Mouse (Mus musculus) brown adipose tissue, adult 24 weeks (tissue): ENCODE measurements around the gene Rnf141. TPM values are rescaled to one million over a fixed set of nuclear protein-coding genes. Genes with fewer than 3 reads are reported as not detected.

Experiments
- H3K27ac ChIP-seq: fragments of 200-500 bp; replicated peaks from 2 replicates; pipeline ENCODE4 v1.5.1; 2012; ENCODE audit warnings: low read depth, mild to moderate bottlenecking, low read length
- H3K4me1 ChIP-seq: fragments of 200-500 bp; 2 replicates; pipeline ENCODE4 v1.6.1; 2012; ENCODE audit warnings: low read length, mixed read lengths; ENCODE audit not compliant: control insufficient read depth, insufficient read depth, insufficient read length
- H3K4me3 ChIP-seq: fragments of 200-500 bp; 2 replicates; pipeline ENCODE4 v1.5.1; 2012; ENCODE audit warnings: low read depth, mild to moderate bottlenecking, low read length, moderate library complexity; ENCODE audit not compliant: insufficient read depth
- polyA plus RNA-seq: library from polyadenylated mRNA; stranded (reverse); fragments of >200 nt; gene quantifications from 2 replicates; pipeline ENCODE4 v1.2.4, GENCODE M21; 2012; ENCODE audit not compliant: missing spikeins, insufficient read depth, insufficient read length

Rnf141 gene
- polyA plus RNA-seq, 1 experiment: 35.2 TPM

DNA sequence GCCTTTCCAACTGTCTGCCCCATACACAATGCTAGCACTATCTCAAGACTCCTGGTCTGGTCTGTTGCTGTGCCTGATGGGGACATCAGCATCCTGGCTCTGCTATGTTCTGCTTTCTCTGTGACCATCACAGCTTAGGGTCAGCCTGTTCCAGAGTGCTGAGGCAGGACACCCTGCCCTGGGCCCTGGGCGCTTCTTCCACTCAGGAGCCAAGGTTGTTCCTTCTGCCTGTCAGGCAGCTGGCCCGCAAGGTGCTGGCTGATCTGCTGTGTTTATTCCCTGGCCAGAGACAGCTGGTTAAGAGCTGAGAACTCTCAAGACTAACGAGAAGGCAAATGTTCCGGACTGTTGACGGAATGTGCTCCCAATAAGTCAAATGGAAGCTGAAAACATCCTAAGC lies 52.1 kb downstream of the Rnf141 start:
- no peak overlapping the region for H3K4me3 ChIP-seq
- H3K27ac ChIP-seq: no peak overlapping the region
- H3K4me1 ChIP-seq: peaks cover 11% of the 10 kb centered on the region; the same call in 1 of the 2 replicates

DNA sequence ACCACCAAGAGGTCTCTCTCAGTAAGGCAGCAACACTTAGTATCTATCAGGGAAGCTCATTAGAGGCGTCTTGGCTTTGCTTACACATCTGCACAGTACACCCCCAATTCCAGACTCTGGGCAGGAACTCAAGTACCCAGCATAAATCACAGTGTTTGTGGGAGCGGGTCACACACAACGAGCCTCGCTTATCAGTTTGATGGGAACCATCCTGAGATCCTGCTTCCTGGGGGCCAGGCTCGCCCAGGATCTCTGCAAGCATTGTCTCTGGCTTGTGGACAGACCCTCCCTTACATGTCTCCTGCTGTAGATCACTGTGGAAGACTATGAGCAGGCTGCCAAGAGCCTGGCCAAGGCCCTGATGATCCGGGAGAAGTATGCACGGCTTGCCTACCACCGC lies 53.4 kb downstream of the Rnf141 start:
- Histone ChIP-seq H3K4me1 (peaks cover 24% of the 10 kb centered on the region), H3K4me3 (no peak overlapping the region), H3K27ac (no peak overlapping the region)

DNA sequence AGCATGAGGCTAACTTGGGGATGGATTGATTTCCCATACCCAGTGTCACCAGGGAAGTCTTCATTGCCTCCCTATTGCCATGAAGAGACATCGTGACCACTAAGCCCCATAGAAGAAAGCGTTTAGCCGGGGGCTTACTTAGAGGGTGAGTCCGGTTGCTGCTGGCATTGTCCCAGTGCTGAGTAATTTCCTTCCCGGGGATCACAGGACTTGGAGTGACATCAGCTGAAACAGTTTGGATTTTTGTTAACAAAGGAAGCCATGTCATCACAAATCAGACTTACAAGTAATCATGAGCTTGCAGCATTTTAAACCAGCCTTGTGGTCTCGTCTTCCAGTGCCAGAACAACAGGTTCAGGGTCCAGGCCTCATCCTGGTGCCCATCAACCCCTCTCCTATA lies 56.9 kb downstream of the Rnf141 start:
- peak overlapping the region; percentile 88 for H3K27ac ChIP-seq
- no peak overlapping the region for H3K4me3 ChIP-seq
- peaks cover 40% of the 10 kb centered on the region for H3K4me1 ChIP-seq

DNA sequence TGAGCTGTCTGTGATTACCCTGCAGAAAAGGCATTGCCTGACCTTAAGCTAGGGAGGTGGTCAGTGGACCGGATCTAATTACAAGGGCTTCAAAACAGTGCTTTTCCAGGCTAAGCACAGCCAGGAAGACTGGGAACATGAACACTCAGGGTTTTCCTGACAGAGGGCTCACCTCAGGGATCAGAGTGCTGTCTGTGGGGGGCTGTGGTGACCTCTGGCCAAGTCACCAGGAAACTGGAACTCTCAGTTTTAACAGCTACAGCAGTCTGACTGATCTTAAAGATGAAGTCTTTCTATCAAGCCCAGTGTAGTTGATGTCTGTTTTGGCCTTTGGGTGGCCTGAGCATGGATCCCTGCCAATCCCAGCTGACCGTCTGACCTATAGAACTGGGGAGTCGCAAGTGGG lies 58.5 kb downstream of the Rnf141 start:
- Histone ChIP-seq H3K4me1 (peaks cover 55% of the 10 kb centered on the region), H3K27ac (peak overlapping the region; percentile 88), H3K4me3 (no peak overlapping the region)

GRCm38 (mm10) chr7:110784965-110785364 lies 59.3 kb downstream of the Rnf141 start:
- H3K4me3 ChIP-seq: no peak overlapping the region
- H3K27ac ChIP-seq: peak overlapping the region; percentile 35
- H3K4me1 ChIP-seq: peaks cover 62% of the 10 kb centered on the region

GRCm38 (mm10) chr7:110782845-110783478 lies 61.3 kb downstream of the Rnf141 start:
- Histone ChIP-seq H3K4me1 (peaks cover 70% of the 10 kb centered on the region), H3K4me3 (no peak overlapping the region), H3K27ac (peak overlapping the region; percentile 98)

DNA sequence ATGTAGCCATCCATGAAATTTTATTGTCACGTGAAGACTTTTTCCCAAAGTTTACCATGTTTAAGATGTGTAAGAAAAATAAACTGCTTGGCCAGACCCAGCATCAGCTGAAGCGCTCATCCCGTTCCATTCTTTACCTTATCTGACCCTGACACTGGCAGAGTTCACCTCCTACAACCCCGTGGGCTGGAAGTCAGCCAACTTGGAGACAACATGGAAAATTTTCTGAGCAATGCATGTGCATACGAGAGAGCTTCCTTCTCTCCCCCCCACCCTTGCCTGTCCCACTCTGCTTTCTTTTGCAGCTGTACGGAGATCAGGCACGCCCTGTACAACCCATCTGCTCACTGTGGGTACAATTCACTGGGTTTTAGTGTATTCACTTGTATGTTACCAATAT lies 62.1 kb downstream of the Rnf141 start:
- H3K27ac ChIP-seq: peak overlapping the region; percentile 72
- H3K4me1 ChIP-seq: peaks cover 65% of the 10 kb centered on the region
- H3K4me3 ChIP-seq: no peak overlapping the region

GRCm38 (mm10) chr7:110781231-110781711 lies 63.0 kb downstream of the Rnf141 start:
- Histone ChIP-seq H3K4me3 (no peak overlapping the region), H3K27ac (peak overlapping the region; percentile 72), H3K4me1 (peaks cover 64% of the 10 kb centered on the region)

DNA sequence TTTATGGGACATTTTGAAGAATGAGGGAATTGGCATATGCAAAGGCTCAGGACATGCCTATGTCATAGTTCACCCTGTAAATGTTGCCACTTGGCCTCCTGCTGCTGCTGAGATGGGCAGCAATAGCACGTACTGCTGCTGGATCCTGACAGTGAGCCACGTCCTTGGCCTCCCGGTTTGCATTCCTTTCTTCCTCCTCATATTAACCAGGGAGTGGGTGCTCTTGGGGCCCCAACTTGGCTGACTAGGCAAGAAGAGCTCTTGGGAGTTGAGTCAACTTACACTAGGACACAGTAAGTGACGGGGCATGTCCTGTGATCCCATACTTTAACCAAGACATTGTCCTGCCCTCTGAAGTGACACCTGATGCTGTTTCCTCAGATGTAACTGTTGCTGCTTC lies 63.7 kb downstream of the Rnf141 start:
- Histone ChIP-seq H3K27ac (peak overlapping the region; percentile 72), H3K4me3 (no peak overlapping the region), H3K4me1 (peaks cover 58% of the 10 kb centered on the region)

GRCm38 (mm10) chr7:110779605-110780111 lies 64.6 kb downstream of the Rnf141 start:
- H3K4me3 ChIP-seq: no peak overlapping the region
- H3K4me1 ChIP-seq: peaks cover 50% of the 10 kb centered on the region
- H3K27ac ChIP-seq: peak overlapping the region; percentile 72

GRCm38 (mm10) chr7:110778933-110779332 lies 65.3 kb downstream of the Rnf141 start:
- Histone ChIP-seq H3K4me1 (peaks cover 50% of the 10 kb centered on the region), H3K4me3 (no peak overlapping the region), H3K27ac (peak overlapping the region; percentile 72)

DNA sequence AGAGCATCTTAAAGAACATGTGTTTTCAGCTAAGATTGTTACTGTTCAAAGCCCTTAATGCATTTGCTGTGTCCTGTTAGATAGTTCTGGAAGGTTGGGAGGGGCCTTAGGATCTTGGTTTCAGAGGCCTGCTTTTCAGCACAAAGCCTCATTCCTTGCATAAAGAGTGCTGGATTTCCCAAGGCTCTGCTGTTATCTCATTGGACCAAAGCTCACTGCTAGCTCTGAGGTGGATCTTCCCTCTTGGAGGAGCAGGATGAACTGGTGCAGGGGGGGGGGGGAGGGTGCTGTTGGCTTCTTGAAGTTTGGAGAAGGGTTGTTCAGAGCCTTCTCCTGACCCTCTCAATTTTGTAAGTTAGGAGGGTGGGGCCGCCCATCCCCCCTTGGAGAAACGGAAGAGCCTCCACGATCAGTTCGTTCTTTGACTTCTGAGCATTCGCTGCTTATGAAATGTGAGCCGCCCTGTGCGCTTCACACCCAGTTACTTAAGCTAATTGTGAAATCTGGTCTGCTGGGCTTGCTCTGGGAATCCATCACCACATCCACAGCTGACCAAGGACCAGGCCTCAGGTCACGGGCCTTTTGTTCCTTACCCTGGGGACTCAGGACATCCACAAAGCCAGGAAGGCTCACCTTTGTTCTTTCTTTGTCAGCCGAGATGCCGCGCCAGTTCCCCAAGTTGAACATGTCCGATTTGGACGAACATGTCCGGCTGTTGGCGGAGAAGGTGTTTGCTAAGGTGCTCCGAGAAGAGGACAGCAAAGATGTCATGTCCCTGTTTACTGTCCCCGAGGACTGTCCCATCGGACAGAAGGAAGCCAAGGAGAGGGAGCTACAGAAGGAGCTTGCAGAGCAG lies 66.9 kb downstream of the Rnf141 start:
- peaks cover 56% of the 10 kb centered on the region for H3K4me1 ChIP-seq
- H3K27ac ChIP-seq: peak overlapping the region; percentile 78
- peak overlapping the region; percentile 40 for H3K4me3 ChIP-seq

DNA sequence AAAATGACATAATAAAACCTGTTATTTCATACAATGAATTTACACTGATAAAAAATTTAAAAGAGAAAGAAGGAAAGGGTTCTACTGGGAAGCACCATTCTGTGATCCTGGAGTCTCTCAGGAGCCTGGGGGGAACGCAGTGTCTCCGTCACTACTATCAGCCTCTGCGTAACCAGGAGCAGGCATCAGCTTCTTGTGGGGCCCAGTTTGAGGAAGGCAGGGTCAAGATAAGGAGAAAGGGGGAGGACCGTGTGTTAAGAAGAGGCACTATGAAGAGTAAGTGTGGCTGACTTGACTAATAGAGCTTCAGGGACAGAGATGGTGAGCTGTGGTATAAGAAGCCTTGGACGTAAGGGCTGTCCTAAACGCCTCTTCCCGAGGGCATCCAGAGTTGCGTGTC lies 69.6 kb downstream of the Rnf141 start:
- Histone ChIP-seq H3K27ac (peak overlapping the region; percentile 14; the same call in 1 of the 2 replicates), H3K4me3 (peak overlapping the region; percentile 8; the same call in 1 of the 2 replicates), H3K4me1 (peaks cover 44% of the 10 kb centered on the region)

GRCm38 (mm10) chr7:110774077-110774476 lies 70.2 kb downstream of the Rnf141 start:
- Histone ChIP-seq H3K4me1 (peaks cover 47% of the 10 kb centered on the region), H3K27ac (peak overlapping the region; percentile 79), H3K4me3 (peak overlapping the region; percentile 35)

DNA sequence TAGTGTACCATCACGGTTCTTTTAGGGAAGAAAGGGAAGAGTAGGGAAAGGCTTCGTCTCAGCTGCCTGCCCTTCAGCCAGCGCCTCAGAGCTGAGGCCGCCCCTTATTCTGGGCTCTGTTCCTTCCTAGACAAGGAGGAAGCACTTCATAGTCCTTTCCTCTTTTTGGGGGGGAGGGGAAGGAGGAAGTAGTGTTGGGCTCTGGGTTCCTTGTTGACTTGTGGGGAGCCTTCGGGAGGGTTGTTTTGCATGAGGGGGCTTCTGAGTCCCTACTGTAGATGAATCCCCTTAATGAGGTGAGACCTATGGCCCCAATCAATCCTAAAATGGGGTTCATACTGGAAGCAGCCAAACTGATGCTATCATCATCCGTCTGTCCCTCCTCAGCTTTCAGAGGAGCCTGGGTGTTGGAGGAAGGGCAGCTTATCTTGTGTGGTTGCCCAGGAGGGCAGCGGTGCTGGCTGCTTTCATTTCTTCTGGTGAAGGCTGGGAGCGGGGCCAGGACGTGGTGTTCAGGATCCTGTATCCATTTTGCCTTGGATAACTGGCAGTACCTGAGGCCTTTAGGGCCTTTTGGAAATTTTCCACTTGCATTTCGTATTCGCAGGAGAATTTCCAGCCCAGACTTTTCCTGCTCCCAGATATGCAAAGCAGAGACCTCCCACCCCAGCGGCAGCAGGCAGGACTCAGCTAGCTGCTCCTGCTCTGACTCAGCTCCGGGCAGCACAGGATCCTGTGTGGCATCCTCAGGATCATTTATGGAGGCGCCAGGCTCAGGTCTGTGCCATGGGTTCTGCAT lies 70.9 kb downstream of the Rnf141 start:
- Histone ChIP-seq H3K27ac (peak overlapping the region; percentile 79), H3K4me1 (peaks cover 42% of the 10 kb centered on the region), H3K4me3 (peak overlapping the region; percentile 35)
